Mouse (Mus musculus) limb, embryonic 14.5 days (tissue): Measurements from ENCODE around the gene Ednrb. TPM values are rescaled to one million over a fixed set of nuclear protein-coding genes. Genes with fewer than 3 reads are reported as not detected.

ENCODE experiments used
- ATAC-seq: fragments of 200-750 bp; cut with Nextera tagmentation; 2 replicates; pipeline ENCODE4 v1.8.0; 2017; ENCODE audit warnings: low read depth, moderate number of reproducible peaks, moderate TSS enrichment; ENCODE audit not compliant: low FRiP score
- DNase-seq: peaks from one replicate; pipeline ENCODE4 v3.0.0-alpha.2; 2015; ENCODE audit warnings: low spot score
- H3K27ac ChIP-seq: fragments of 300-500 bp; sonication (generic); replicated peaks from 2 replicates; pipeline ENCODE4 v1.5.1; 2014; ENCODE audit warnings: low read depth, mild to moderate bottlenecking, low read length, moderate library complexity, mixed read lengths
- H3K27me3 ChIP-seq: fragments of 300-500 bp; sonication (generic); 2 replicates; pipeline ENCODE4 v1.6.1; 2014; ENCODE audit warnings: low read length, mixed read lengths; ENCODE audit not compliant: control insufficient read depth, insufficient read depth
- H3K36me3 ChIP-seq: fragments of 300-500 bp; sonication (generic); 2 replicates; pipeline ENCODE4 v1.6.1; 2014; ENCODE audit warnings: mild to moderate bottlenecking, low read length, moderate library complexity, mixed read lengths; ENCODE audit not compliant: control insufficient read depth, insufficient read depth
- H3K4me1 ChIP-seq: fragments of 300-500 bp; sonication (generic); 2 replicates; pipeline ENCODE4 v1.6.1; 2014; ENCODE audit warnings: antibody characterized with exemption, low read length, mixed read lengths; ENCODE audit not compliant: control insufficient read depth, insufficient read depth
- H3K4me2 ChIP-seq: fragments of 300-500 bp; sonication (generic); replicated peaks from 2 replicates; pipeline ENCODE4 v1.6.1; 2014; ENCODE audit warnings: low read depth, mild to moderate bottlenecking, low read length, moderate library complexity; ENCODE audit not compliant: severe bottlenecking
- H3K4me3 ChIP-seq: fragments of 300-500 bp; sonication (generic); replicated peaks from 2 replicates; pipeline ENCODE4 v1.5.1; 2014; ENCODE audit warnings: low read length
- H3K9ac ChIP-seq: fragments of 300-500 bp; sonication (generic); 2 replicates; pipeline ENCODE4 v1.6.1; 2014; ENCODE audit warnings: mild to moderate bottlenecking, low read depth, low read length, moderate library complexity; ENCODE audit not compliant: severe bottlenecking
- H3K9me3 ChIP-seq: fragments of 300-500 bp; sonication (generic); 2 replicates; pipeline ENCODE4 v1.6.1; 2016; ENCODE audit warnings: low read length; ENCODE audit not compliant: control insufficient read depth
- POLR2A ChIP-seq: fragments of 200-500 bp; IDR thresholded peaks from 2 replicates; pipeline ENCODE4 v1.8.0; 2012; ENCODE audit warnings: inconsistent platforms, mild to moderate bottlenecking, moderate library complexity, borderline replicate concordance; ENCODE audit not compliant: insufficient read depth, insufficient read length; ENCODE audit errors: extremely low read depth
- WGBS: fragments of 180-500 bp; shearing (Covaris S2); extraction: QIAGEN DNeasy Blood & Tissue Kit; methylation state at CpG from one replicate; pipeline ENCODE4 v1.1.7; 2014; 5-methylcytosine and 5-hydroxymethylcytosine counted together
- polyA plus RNA-seq, 2 experiments: library from polyadenylated mRNA; depleted of rRNA in 1 of 2; stranded (reverse) in 1 of 2; unstranded in 1 of 2; fragments of >200 nt; fragmentation: Nextera tagmentation in 1 of 2; extraction: Ambion mirVana in 1 of 2; gene quantifications; 2 replicates each; pipeline versions ENCODE4 v1.2.1 to v1.2.3; 2012 to 2014

Gene Ednrb
- polyA plus RNA-seq, 2 experiments = 10.1 to 26.7 TPM

DNA sequence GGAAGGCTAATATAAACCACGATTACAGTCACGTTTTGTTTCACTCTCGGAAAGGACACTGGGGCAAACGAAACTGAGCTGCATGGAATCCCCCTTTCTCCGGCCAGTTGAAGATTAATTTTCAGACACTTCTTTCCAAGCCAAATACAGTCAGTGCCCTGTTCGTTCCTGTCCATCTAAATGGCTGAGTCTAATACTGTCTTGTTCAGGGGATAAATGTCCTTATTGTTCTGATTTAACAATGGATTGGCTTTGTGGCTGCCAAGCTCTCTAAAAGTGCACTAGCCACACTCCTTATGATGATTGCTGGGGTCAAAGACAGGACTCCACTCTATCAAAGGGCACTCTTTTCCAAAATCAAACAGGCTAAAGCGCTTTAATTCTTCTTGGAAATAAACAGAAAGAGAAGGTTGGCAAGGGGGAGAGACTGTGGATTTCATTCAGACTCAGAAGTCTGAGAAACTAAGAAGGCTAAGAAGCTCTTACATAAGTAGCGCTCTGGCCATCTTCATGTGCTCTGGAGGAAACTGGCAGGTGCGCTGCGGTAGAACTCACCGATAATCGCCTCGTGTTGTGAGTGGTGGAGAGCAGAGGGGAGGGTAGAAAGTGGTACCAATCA is 65.6 kb downstream of the Ednrb start:
- Histone ChIP-seq H3K4me3 (peak overlapping the region; percentile 15; the same call in 1 of the 2 replicates), H3K9ac (no peak overlapping the region), H3K4me2 (peak overlapping the region; percentile 41), H3K27me3 (no peaks in the 10 kb centered on the region), H3K27ac (no peak overlapping the region), H3K4me1 (0 out of 2 replicates have a peak, but pooled peaks cover 5% of the 10 kb centered on the region), H3K36me3 (no peaks in the 10 kb centered on the region), H3K9me3 (no peaks in the 10 kb centered on the region)
- ATAC-seq = peak; percentile 34; the same call in 1 of the 2 replicates
- no peak for TF ChIP-seq POLR2A
- WGBS = 61% methylated on average over 13 of the region's 13 CpGs
- DNase-seq = no peak

DNA sequence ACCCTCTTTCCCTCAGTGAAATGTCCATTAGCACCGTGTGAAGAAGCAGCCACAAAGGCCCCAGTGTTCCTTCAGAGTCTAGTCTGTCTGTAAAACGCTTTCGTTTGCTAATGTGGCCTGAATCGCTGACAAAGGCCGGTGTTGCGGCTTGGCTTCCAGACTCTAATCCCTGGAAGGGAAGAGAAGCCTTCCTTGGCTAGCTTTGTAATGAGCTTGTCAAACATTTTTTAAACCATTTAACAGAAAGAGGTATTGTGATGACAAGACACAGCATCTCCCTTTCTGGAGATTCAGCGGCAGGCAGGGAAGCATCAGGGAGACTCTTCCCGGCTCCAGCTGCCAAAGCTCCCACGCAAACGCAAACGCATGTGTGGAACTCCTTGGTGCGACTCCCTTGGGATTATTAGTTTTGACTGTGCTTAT is 66.2 kb downstream of the Ednrb start:
- DNase-seq (peak; percentile 38), ATAC-seq (peak; percentile 37; the same call in 1 of the 2 replicates)
- Histone ChIP-seq H3K27me3 (no peaks in the 10 kb centered on the region), H3K9me3 (no peaks in the 10 kb centered on the region), H3K4me3 (peak overlapping the region; percentile 15; the same call in 1 of the 2 replicates), H3K4me2 (peak overlapping the region; percentile 41), H3K9ac (0 out of 2 replicates have a peak overlapping the region, but pooled peaks have one; percentile 0), H3K36me3 (no peaks in the 10 kb centered on the region), H3K4me1 (0 out of 2 replicates have a peak, but pooled peaks cover 5% of the 10 kb centered on the region), H3K27ac (no peak overlapping the region)
- WGBS = 17% methylated on average over 12 of the region's 12 CpGs
- no peak for TF ChIP-seq POLR2A

DNA sequence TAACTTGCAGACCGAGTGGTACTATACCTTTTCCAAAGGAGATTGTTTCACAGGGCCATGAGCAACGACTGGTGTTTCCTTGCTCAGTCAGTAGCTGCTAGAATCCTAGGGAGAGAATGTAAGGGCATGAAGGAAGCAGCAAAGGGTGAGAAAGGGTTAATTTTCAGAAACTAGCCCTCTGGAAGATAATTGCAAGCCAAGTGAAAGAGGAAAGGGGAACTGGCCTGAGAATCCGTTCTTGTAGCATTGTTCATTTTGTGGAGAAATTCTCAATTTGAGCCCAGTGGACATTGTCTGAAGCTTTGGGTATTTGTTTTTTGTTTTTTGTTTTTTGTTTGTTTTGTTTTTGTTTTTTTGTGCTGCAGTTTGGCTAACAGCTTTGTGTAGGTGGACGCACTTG is 66.8 kb downstream of the Ednrb start:
- no peak overlapping the region for H3K4me3 ChIP-seq
- no peak overlapping the region for H3K4me2 ChIP-seq
- no peak overlapping the region for H3K9ac ChIP-seq
- H3K36me3 ChIP-seq = no peaks in the 10 kb centered on the region
- H3K4me1 ChIP-seq = 0 out of 2 replicates have a peak, but pooled peaks cover 5% of the 10 kb centered on the region
- no peak for ATAC-seq
- 63% methylated on average over 4 of the region's 4 CpGs for WGBS
- TF ChIP-seq POLR2A = no peak
- no peaks in the 10 kb centered on the region for H3K27me3 ChIP-seq
- H3K9me3 ChIP-seq = no peaks in the 10 kb centered on the region
- H3K27ac ChIP-seq = no peak overlapping the region
- no peak for DNase-seq

DNA sequence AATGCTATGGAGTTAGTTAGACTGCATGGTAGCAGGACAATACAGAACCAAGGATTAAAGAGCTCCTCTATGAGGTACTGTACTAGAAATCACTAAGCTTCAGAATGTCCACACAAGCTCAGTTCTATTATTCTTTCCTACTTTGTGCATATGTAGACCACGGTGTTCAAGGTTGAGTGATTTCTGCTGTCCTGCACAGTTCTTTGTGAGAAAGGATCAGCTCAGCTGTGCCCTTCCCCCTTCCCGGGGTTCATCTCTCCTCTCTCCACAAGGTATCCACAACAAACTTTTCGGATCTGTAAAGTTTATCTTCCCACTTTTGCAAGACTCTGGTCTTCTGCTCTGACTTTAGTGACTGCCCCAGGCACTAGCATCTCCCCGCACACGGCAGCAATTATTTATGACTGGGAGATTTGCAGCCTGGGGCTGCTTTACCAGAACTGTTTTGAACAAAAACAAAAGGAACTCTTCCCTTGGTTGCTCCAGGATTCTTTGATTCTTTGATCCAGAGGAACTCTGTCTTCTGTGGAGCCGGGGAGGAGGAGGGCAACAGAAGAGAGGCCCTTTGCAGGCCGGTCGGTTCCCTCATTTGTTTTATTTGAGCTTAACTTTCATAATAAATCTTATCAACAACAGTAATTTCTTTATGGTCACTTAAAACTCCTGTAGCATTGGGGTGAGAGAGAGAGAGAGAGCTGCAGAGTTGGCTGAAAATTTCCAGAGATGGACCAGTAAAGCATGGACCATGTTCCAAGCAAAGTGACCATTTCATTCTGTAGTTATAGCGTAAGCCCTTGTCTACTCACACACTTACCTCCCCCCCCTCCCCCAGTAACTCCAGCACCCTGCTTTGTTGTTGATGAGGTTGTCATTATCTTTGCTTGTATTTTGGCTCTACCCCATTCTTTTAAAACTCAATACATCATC is 74.6 kb downstream of the Ednrb start:
- Histone ChIP-seq H3K4me1 (no peaks in the 10 kb centered on the region), H3K4me2 (no peak overlapping the region), H3K9ac (no peak overlapping the region), H3K4me3 (no peak overlapping the region), H3K9me3 (no peaks in the 10 kb centered on the region), H3K36me3 (no peaks in the 10 kb centered on the region), H3K27me3 (no peaks in the 10 kb centered on the region), H3K27ac (no peak overlapping the region)
- DNase-seq = no peak
- no peak for ATAC-seq
- TF ChIP-seq POLR2A = no peak
- 32% methylated on average over 9 of the region's 9 CpGs for WGBS

DNA sequence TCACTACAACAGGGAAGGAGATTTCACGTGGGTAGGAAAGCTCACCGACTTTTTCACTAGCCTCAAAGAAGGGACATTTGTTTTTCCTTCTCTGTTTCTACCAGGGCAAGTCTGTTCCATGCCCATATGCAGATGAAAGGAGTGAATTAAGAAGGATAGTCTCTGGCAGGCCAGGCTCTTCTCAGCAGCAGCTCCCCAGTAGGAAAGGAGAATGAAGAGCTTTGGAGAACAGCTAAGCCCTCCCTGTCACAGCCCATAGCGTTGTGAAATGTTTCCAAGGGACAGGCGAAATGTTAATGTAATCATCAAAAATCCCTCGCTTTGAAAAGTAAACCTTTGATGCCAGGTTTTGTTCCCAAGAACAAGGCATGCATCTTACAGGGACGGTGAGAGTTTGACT is 76.7 kb downstream of the Ednrb start:
- TF ChIP-seq POLR2A = no peak

More for the DNA sequence above, 76.7 kb downstream of the Ednrb start:
- Histone ChIP-seq H3K9me3 (no peaks in the 10 kb centered on the region), H3K36me3 (no peaks in the 10 kb centered on the region), H3K9ac (no peak overlapping the region), H3K4me1 (no peaks in the 10 kb centered on the region), H3K4me2 (no peak overlapping the region), H3K27me3 (no peaks in the 10 kb centered on the region), H3K4me3 (no peak overlapping the region), H3K27ac (no peak overlapping the region)
- ATAC-seq = no peak
- 68% methylated on average over 6 of the region's 6 CpGs for WGBS
- no peak for DNase-seq

Other genes starting within 250 kb of the Ednrb start
- 4.4 and 4.6 TPM in 2 replicates for gene Slain1, start 194.2 kb downstream of the Ednrb start, polyA plus RNA-seq (2012; rRNA removed)
- 1.8 and 2.0 TPM in 2 replicates for gene Slain1, start 194.2 kb downstream of the Ednrb start, polyA plus RNA-seq (2014; fragmentation: Nextera tagmentation; extraction: Ambion mirVana)